Mouse (Mus musculus) small intestine, adult 2 months (tissue): ENCODE measurements around the gene Mecom.

Experiments used
- CTCF ChIP-seq: fragments of 200-500 bp; IDR thresholded peaks from 2 replicates; pipeline ENCODE4 v1.5.1; 2012; ENCODE audit warnings: low read depth, mild to moderate bottlenecking, control low read depth, inconsistent platforms, low read length, moderate library complexity, mixed read lengths; ENCODE audit not compliant: insufficient replicate concordance, insufficient read length; ENCODE audit errors: extremely low read depth
- POLR2A ChIP-seq: fragments of 200-500 bp; IDR thresholded peaks from 2 replicates; pipeline ENCODE4 v1.6.1; 2012; ENCODE audit warnings: low read depth, mild to moderate bottlenecking, control low read depth, inconsistent platforms, low read length, moderate library complexity

GRCm38 (mm10) chr3:30545246-30545645 lies 2.6 kb downstream of the Mecom start:
- TF ChIP-seq CTCF (no peak), POLR2A (no peak)
